Mouse (Mus musculus) liver, adult (tissue): ENCODE data around the gene Neu3.
A peak's percentile ranks its signal among the peaks of the same experiment; 100 is the strongest.

Experiments used
- GATA4 ChIP-seq: IDR thresholded peaks from 2 replicates; pipeline ENCODE4 v1.6.1; 2014; ENCODE audit warnings: mild to moderate bottlenecking, low read length; ENCODE audit not compliant: insufficient replicate concordance

The Neu3 gene

GRCm38 (mm10) chr7:99850534-99850933 is 22.3 kb upstream of the Neu3 start:
- no peak for TF ChIP-seq GATA4

DNA sequence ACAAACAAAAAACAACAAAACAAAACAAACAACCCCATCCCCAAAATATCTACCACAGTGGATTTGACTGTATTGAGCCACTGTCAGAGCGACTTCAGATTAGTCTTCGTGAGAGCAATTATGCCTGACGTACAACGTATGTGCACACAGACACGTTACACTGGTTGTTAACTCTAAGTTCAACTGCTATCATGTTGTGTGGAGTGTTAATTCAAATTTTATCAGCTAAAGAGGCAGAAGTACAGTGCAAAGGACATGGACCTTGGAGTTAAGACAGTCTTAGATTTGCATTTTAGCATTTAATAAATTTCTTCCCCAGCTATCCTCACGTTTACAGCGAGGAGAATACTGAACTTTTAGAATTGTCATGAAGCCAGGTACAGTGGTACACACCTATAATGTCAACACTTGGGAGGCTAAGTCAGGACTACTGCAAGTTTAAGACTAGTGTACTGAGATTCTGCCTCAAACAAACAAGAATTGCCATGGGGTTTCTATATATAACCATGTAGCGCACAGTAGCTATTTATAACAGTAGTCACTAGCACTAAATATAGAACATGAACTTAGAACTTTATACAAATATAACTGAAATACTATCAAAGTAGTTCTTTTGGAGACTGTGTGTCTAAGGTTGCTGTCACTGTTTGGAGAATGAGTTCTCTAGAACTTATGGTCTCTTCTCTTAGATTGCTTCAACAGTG is 17.5 kb upstream of the Neu3 start:
- no peak for TF ChIP-seq GATA4

DNA sequence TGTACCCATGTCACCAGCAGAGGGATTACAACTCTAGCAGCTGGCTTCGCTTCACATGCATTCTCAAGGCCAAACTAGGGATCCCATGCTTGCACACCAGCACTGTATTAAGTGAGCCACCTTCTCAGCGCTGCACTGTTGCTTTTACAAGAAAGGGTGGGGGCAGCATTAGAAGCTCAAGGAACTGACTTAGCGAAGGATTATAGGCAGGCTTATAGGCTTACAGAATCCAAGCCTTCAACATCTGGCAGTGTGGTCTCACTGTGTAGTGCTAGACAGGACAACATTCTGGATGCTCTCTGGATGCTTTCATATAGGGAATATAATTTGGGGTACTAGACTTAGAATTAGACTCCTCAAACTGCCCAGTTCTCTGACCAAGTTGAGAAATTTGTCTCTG is 10.0 kb upstream of the Neu3 start:
- no peak for TF ChIP-seq GATA4

GRCm38 (mm10) chr7:99837358-99838071 is 9.3 kb upstream of the Neu3 start:
- no peak for TF ChIP-seq GATA4

- TF ChIP-seq GATA4 = no peak
Measured at GRCm38 (mm10) chr7:99836781-99837180, 8.6 kb upstream of the Neu3 start.

DNA sequence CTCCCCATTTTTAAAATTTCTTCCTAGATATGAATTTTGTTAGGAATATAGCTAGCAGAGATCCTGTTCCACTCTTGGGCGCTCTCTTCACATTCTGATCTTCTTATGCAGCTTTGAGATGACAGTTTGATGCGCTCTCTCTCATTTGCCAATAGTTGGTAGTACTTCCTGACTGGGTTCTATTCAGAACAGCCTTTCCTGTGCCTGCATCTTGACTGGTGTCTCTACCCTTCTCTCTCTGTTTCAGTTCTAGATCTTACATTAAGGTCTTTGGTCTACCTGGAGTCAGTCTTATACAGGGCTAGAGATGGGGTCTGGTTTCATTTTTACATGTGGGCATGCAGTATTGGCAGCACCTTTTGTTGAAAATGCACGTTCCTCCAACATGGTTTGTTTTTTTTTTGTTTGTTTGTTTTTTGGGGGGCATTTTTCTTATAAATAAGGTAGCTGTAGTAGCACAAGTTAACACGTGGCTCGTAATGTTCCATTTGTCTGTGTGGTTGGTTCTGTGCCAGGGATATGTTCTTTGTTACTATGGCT is 6.2 kb upstream of the Neu3 start:
- no peak for TF ChIP-seq GATA4

GRCm38 (mm10) chr7:99833846-99834222 is 5.6 kb upstream of the Neu3 start:
- TF ChIP-seq GATA4 = no peak

DNA sequence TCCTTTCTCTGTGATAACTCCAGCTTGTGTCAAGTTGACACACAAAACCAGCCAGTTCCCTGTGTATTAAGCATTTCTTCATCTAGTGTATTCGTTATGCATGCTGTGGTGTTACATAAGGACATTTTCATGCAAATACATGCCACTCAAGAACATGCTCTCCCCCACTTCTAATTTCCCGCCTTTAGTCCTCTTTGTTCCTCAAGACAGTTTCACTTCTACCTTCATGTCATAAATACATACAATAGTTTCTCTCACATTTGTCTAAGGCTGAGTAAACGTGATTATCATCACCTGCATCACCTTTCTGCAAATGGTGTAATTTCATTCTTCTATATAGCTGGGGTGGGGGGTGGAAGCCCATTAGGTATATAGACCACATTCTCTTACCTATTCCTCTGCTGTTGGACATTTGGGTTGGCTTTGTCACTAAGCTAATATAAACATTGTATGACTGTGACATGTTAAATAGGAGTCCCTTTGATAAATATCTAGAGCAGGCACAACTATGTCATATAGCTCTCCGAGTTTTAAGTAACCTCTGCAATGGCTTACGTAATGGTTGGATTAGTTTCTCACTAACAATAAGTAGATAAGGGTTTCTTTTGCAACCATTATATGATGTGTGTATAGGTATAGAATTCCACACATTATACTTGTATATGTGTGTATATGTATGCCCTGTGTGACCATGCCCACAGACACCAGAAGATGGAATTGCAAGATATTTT is 5.1 kb upstream of the Neu3 start:
- no peak for TF ChIP-seq GATA4

DNA sequence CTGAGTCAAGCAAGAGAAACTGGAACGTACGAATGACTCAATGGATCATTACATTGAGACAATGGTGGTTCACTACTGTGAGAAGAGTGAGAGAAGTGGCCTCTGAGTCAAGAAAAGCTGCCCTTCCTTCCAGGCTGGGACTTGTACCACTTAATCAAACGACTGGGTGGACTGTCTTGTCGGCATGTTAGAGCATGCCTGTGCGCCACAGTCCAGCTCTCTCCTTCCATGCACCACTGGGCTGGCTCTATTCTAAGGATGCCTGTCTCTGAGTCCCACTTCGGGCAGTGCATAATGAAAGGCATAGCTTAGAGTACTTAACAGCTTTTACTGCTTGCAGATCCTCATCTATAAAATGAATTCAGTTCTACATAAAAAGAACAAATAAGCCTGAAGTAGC is 2.1 kb downstream of the Neu3 start:
- no peak for TF ChIP-seq GATA4

DNA sequence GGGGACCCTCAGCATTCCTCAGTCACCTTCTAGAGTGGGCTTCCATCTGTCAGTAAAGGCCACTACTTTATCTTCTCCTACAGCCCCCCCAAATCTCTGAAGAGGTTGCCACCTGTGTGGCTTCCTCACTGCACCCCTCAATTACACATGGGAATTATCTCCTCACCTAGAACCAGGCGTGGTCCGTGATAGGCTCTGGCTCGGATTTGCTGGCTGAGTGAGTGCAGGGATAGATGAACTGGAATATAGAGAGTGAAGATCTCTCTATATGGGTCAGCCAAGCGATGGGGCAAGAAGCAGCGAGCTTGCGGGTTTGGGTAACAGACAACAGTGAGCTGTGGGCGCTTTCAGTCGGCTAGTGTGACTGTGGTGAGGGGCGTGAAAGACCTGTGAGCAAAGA is 2.7 kb downstream of the Neu3 start:
- no peak for TF ChIP-seq GATA4

- TF ChIP-seq GATA4 = peak; percentile 60; the same call in 1 of the 2 replicates
Measured at GRCm38 (mm10) chr7:99824649-99825483, 3.4 kb downstream of the Neu3 start.

GRCm38 (mm10) chr7:99823045-99823663 is 5.1 kb downstream of the Neu3 start:
- TF ChIP-seq GATA4 = no peak

- TF ChIP-seq GATA4 = no peak
Measured at GRCm38 (mm10) chr7:99822426-99822825, 5.8 kb downstream of the Neu3 start.

GRCm38 (mm10) chr7:99821953-99822352 is 6.3 kb downstream of the Neu3 start:
- TF ChIP-seq GATA4 = no peak
